Mouse (Mus musculus) MEL (cell line): ENCODE measurements at regions not wholly inside any gene's neighbourhood (a gene's known extent, or its start where the extent isn't known, plus 50 kb on each side); places are given as distances from the start of the nearest gene placed in this dataset.
"Not testable (repeated sequence)": the region's sequence is repeated elsewhere in the genome, so short reads cannot be mapped to it uniquely, and the experiment has no call there.

ENCODE experiments used
- BHLHE40 ChIP-seq: IDR thresholded peaks from 2 replicates; pipeline ENCODE4 v1.6.1; 2012; ENCODE audit warnings: low read depth, mild to moderate bottlenecking, inconsistent platforms, low read length, improper control_type of control experiment, borderline replicate concordance
- CHD1 ChIP-seq: IDR thresholded peaks from 2 replicates; pipeline ENCODE4 v1.6.1; 2012; ENCODE audit warnings: low read depth, mild to moderate bottlenecking, inconsistent platforms, low read length, improper control_type of control experiment
- CHD2 ChIP-seq: IDR thresholded peaks from 2 replicates; pipeline ENCODE4 v1.6.1; 2011; ENCODE audit warnings: low read length, improper control_type of control experiment
- CTCF ChIP-seq, 3 experiments: IDR thresholded peaks in 2 of 3; conservative IDR thresholded peaks in 1 of 3; 2 replicates each; pipeline ENCODE4 v1.5.1; 2011 to 2012; ENCODE audit warnings: low read length in 3 of 3, low read depth in 2 of 3, mild to moderate bottlenecking in 2 of 3, improper control_type of control experiment in 1 of 3, inconsistent platforms in 1 of 3, mixed read lengths in 1 of 3, moderate library complexity in 1 of 3; ENCODE audit not compliant: control insufficient read depth in 1 of 3, insufficient read depth in 1 of 3, poor library complexity in 1 of 3, severe bottlenecking in 1 of 3
- ELF1 ChIP-seq: IDR thresholded peaks from 2 replicates; pipeline ENCODE4 v1.6.1; 2014; ENCODE audit warnings: low read depth, mild to moderate bottlenecking, inconsistent platforms, low read length, improper control_type of control experiment, moderate library complexity
- MAZ ChIP-seq: IDR thresholded peaks from 2 replicates; pipeline ENCODE4 v1.6.1; 2012; ENCODE audit warnings: low read depth, mild to moderate bottlenecking, inconsistent platforms, low read length, improper control_type of control experiment
- POLR2A ChIP-seq, 2 experiments: IDR thresholded peaks; 2 replicates each; pipeline ENCODE4 v1.6.1; 2011 to 2012; ENCODE audit warnings: low read length in 2 of 2, mild to moderate bottlenecking in 2 of 2, control low read depth in 1 of 2, improper control_type of control experiment in 1 of 2, low read depth in 1 of 2, moderate library complexity in 1 of 2; ENCODE audit not compliant: control insufficient read depth in 1 of 2, insufficient read depth in 1 of 2, poor library complexity in 1 of 2
- UBTF ChIP-seq: IDR thresholded peaks from 2 replicates; pipeline ENCODE4 v1.6.1; 2012; ENCODE audit warnings: low read depth, mild to moderate bottlenecking, inconsistent platforms, low read length, improper control_type of control experiment, moderate library complexity, borderline replicate concordance; ENCODE audit not compliant: insufficient read depth

DNA sequence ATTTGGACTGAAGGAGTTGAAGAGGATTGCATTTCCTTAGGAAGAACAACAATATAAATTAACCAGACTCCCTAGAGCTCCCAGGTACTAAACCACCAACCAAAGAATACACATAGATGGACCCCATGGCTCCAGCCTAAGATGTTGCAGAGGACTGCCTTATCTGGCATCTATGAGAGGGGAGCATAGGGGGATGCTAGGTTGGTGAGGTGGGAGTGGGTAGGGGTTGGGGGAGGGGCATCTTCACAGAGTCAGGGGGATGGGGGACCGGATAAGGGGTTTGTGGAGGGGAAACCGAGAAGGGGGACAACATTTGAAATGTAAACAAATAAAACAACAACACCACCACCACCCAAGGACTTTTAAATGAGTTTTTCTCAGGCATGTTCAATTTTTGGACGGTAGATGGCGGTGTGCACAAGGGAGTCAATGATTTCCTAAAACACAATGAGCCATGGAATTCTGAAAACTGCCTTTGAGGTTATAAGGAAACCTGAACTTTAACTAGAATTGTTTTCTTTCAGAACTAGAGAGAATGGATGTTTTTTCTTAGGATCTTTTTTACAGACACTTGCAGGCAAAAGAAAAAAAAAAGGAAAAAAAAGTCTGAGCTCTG lies 347.9 kb upstream of the Snrpn start:
- TF ChIP-seq ELF1; BHLHE40; CHD1; UBTF; MAZ; POLR2A (IDR thresholded peaks at IDR 0.05; ENCODE audit: control insufficient read depth in 1 of 2, insufficient read depth in 1 of 2, low read depth in 1 of 2, low read length in 2 of 2, poor library complexity in 1 of 2); CHD2: not testable (repeated sequence)
- peak in 2 of 3 experiments; percentile 10 to 28; a peak in 1 of 6 replicates for TF ChIP-seq CTCF (IDR thresholded peaks at IDR 0.05 in 2 of 3, conservative IDR thresholded peaks at IDR 0.05 in 1 of 3; ENCODE audit: control insufficient read depth in 1 of 3, insufficient read depth in 1 of 3, low read depth in 2 of 3, low read length in 3 of 3, poor library complexity in 1 of 3, severe bottlenecking in 1 of 3)
